Mouse (Mus musculus) forebrain, embryonic 16.5 days (tissue): ENCODE data around the gene Lef1. TPM values are rescaled to one million over a fixed set of nuclear protein-coding genes. Genes with fewer than 3 reads are reported as not detected.

Experiments
- ATAC-seq: fragments of 200-750 bp; cut with Nextera tagmentation; 2 replicates; pipeline ENCODE4 v1.8.0; 2017; ENCODE audit warnings: mild to moderate bottlenecking, moderate library complexity
- H3K27ac ChIP-seq: fragments of 300-500 bp; sonication (generic); 2 replicates; pipeline ENCODE4 v1.5.1; 2014; ENCODE audit warnings: low read length, control low read depth
- H3K27me3 ChIP-seq: fragments of 300-500 bp; sonication (generic); replicated peaks from 2 replicates; pipeline ENCODE4 v1.6.1; 2014; ENCODE audit warnings: low read length; ENCODE audit not compliant: control insufficient read depth, insufficient read depth
- H3K36me3 ChIP-seq: fragments of 300-500 bp; sonication (generic); 2 replicates; pipeline ENCODE4 v1.6.1; 2014; ENCODE audit not compliant: control insufficient read depth, insufficient read depth
- H3K4me1 ChIP-seq: fragments of 300-500 bp; sonication (generic); replicated peaks from 2 replicates; pipeline ENCODE4 v1.6.1; 2014; ENCODE audit warnings: low read length; ENCODE audit not compliant: control insufficient read depth, insufficient read depth
- H3K4me2 ChIP-seq: fragments of 300-500 bp; sonication (generic); 2 replicates; pipeline ENCODE4 v1.6.1; 2014; ENCODE audit warnings: mild to moderate bottlenecking, low read length, control low read depth
- H3K4me3 ChIP-seq: fragments of 300-500 bp; sonication (generic); replicated peaks from 2 replicates; pipeline ENCODE4 v1.5.1; 2014; ENCODE audit warnings: mild to moderate bottlenecking, low read length, control low read depth
- H3K9ac ChIP-seq: fragments of 300-500 bp; sonication (generic); replicated peaks from 2 replicates; pipeline ENCODE4 v1.6.1; 2014; ENCODE audit warnings: low read depth, low read length, control low read depth
- H3K9me3 ChIP-seq: fragments of 300-500 bp; sonication (generic); 2 replicates; pipeline ENCODE4 v1.6.1; 2016; ENCODE audit warnings: low read length; ENCODE audit not compliant: control insufficient read depth
- whole genome bisulfite sequencing: fragments of 180-500 bp; shearing (Covaris S2); extraction: QIAGEN DNeasy Blood & Tissue Kit; methylation state at CpG from one replicate; pipeline ENCODE4 v1.1.7; 2014; 5-methylcytosine and 5-hydroxymethylcytosine counted together
- polyA plus RNA-seq: library from polyadenylated mRNA; unstranded; fragments of >200 nt; fragmentation: Nextera tagmentation; extraction: Ambion mirVana; gene quantifications from 2 replicates; pipeline ENCODE4 v1.2.1, GENCODE M21; 2015

The Lef1 gene
- polyA plus RNA-seq, 1 experiment from 2014 or later = 12.1 TPM

DNA sequence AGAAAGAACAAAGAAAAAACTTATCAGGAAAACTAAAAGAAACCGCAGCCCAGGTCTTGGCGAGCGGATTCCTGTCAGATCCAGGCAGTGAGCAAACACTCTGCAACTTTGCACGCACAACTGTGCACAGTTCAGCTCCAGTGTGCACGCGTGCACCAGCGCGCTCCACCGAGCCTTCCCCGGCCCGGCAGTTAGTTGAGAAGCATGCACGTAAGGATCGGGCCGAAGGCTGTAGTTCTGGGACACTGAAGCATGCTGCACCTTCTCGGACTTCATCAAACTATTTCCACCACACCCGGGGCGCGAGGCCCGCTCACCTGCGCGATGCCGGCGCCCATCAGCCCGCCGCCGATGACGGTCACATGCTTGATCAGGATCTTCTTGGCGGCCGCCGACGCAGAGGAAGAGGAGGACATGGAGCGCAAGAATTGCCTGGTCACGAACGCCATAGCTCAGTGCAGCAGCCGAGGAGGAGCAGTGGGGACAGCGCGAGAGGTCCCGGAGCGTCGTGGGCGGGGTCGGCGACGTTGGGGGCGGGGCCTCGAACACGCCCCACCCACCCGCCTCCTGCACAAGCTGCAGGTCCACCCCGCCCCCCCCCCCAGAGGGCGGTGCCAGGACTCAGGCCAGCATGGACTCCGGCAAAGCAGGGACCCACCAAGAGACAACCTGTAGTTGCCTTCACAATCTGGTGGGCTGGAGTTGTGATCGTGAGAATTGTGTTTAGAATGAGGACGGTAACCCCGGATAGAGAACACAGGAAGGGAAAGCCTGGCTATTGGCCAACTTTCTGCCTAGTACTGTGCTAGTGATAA is 161.5 kb downstream of the Lef1 start, which contains the start of gene Hadh:
TSS of gene Hadh (minus strand) at position 543 of the 815 bp plus-strand sequence.
- Histone ChIP-seq H3K9ac (peak within 1 kb of the TSS; percentile 64), H3K4me3 (peak within 1 kb of the TSS; percentile 55), H3K27me3 (no peaks in the 10 kb centered on the region), H3K4me2 (peak within 1 kb of the TSS; percentile 70), H3K4me1 (peaks cover 7% of the 10 kb centered on the region), H3K27ac (no peak within 1 kb of the TSS; the same call in 1 of the 2 replicates), H3K9me3 (no peaks in the 10 kb centered on the region), H3K36me3 (no peaks in the 10 kb centered on the region)
- WGBS = under 1% methylated on average over 53 of the region's 54 CpGs
- peak; percentile 95 for ATAC-seq

DNA sequence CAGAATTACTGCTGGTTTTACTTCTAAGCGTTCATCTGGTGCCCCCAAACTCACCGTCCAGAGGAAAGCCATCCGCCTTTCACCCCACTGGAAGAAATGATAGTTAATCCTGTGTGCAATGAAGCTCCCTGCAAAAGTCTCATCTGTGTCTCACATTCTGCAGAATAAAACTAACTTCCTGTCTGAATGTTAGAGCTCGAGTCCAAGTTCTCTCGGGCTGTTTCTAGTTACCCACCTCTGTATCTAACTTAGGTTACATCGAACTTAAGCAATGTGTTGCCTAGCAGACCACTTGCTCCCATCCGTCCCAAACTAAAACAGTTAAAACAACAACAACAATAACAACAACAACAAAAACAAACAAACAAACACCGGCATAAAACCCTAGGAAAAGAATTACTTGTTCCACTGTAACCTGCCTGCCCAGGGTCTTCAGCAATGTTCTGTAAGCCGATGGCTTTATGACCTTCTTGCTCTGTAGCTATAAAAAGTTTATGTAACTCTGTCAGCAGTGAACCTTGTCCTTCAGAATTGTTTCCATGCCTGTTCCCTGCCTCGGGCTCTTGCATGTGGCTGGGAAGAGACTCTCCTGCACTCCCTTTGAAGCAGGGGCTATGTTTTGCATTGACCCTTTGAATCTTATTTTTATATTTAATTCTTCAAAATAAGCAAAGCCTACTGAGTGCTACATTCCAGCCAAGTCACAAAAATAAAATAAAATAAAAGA is 162.3 kb downstream of the Lef1 start:
- Histone ChIP-seq H3K4me1 (peaks cover 7% of the 10 kb centered on the region), H3K9me3 (no peaks in the 10 kb centered on the region), H3K27ac (no peak overlapping the region), H3K27me3 (no peaks in the 10 kb centered on the region), H3K4me3 (peak overlapping the region; percentile 55), H3K4me2 (peak overlapping the region; percentile 70), H3K9ac (peak overlapping the region; percentile 64; the same call in 1 of the 2 replicates), H3K36me3 (no peaks in the 10 kb centered on the region)
- ATAC-seq = no peak; the same call in 1 of the 2 replicates
- 59% methylated on average over 10 of the region's 10 CpGs for WGBS

Other genes with a start within 250 kb of the Lef1 start
- gene Hadh, start 161.6 kb downstream of the Lef1 start, polyA plus RNA-seq = 20.1 and 21.6 TPM in 2 replicates
- gene Cyp2u1, start 192.8 kb downstream of the Lef1 start, polyA plus RNA-seq = 7.0 TPM in 2 replicates